In the genomic region with DNA sequence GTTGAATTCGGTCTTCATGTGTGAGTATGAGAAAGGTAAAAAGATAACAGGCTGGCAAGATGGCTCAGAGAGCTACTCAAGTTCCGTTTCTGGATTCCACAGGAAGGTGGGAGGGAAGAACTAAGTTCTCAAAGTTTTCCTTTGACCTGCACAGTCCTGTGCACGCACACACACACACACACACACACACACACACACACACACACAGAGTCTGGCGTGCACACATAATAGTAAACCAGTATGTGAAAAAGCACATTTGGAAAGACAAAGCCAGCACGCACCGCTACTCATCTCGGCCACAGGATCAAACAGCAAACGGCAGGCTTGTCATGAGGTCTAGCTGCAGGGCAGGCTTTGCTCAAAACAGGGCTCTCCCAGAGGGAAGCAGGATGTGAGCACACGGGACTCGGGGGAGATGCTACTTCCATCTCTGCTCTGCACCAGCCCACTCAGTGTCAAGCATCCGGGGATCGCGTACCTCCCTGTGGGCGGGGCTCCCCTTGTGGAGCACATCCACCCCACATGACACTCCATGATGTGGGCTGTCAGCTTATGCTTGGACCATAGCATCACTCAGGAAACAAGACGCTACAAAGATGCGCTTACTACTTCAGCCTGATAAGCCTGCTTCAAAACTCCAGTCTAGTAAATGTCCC, we compare ENCODE assay signal across 9 mouse cellular contexts. TPM values are rescaled to one million over a fixed set of nuclear protein-coding genes. Genes with fewer than 3 reads are reported as not detected.
DNase-seq lines count a peak whose midpoint lies in the region; ATAC-seq and TF ChIP-seq lines count a peak whose summit lies in the region.
"Had no signal": no experiment of that assay in that cellular context is flagged by ENCODE, and none has a peak within 500 bp of the region (broad histone marks: within the 10 kb centered on the region; RNA-seq: fewer than 3 reads in every experiment).

No protein-coding gene starts in this region.

- TF ChIP-seq RAD21 in CH12.LX (IDR thresholded peaks at IDR 0.05; ENCODE audit: low read depth, low read length) = no peak

- H3K4me1 ChIP-seq in CH12.LX (ENCODE audit: control insufficient read depth in 1 of 2, insufficient read depth in 2 of 2) = peaks cover 0 to 3% of the 10 kb centered on the region in 2 experiments; a peak in 1 of 4 replicates
- H3K4me1 ChIP-seq in forebrain, embryonic 15.5 days = peaks cover 5% of the 10 kb centered on the region; the same call in 1 of the 2 replicates
- H3K4me1 ChIP-seq: liver, embryonic 13.5 days had no signal

- H3K4me3 ChIP-seq in CH12.LX (replicated peaks in 1 of 3; ENCODE audit: low read depth in 2 of 3, low read length in 2 of 3, poor library complexity in 1 of 3) = peak overlapping the region; percentile 36 to 61 (median 45)
- peak overlapping the region; percentile 30 for H3K4me3 ChIP-seq in forebrain, embryonic 15.5 days
- H3K4me3 ChIP-seq: liver, embryonic 13.5 days had no signal

- TF ChIP-seq POLR2A in CH12.LX (IDR thresholded peaks at IDR 0.05; ENCODE audit: low read depth, low read length) = peak; percentile 43; the same call in 1 of the 2 replicates
- no peak for TF ChIP-seq POLR2A in brain, embryonic 14.5 days (IDR thresholded peaks at IDR 0.05; ENCODE audit: borderline replicate concordance, extremely low read depth, insufficient read depth, insufficient read length, poor library complexity, severe bottlenecking)

- H3K4me2 ChIP-seq in CH12.LX (ENCODE audit: insufficient read depth, low read depth, poor library complexity, severe bottlenecking) = peak overlapping the region; percentile 33
- H3K4me2 ChIP-seq in forebrain, embryonic 15.5 days (replicated peaks) = peak overlapping the region; percentile 38
- H3K4me2 ChIP-seq: liver, embryonic 13.5 days had no signal

- no peaks in the 10 kb centered on the region for H3K36me3 ChIP-seq in CH12.LX (replicated peaks in 1 of 2; ENCODE audit: control insufficient read depth in 1 of 2, insufficient read depth in 1 of 2, low read length in 1 of 2)
- no peaks in the 10 kb centered on the region for H3K36me3 ChIP-seq in forebrain, embryonic 15.5 days
- H3K36me3 ChIP-seq: liver, embryonic 13.5 days had no signal

- H3K27me3 ChIP-seq in CH12.LX (replicated peaks) = no peaks in the 10 kb centered on the region
- no peaks in the 10 kb centered on the region for H3K27me3 ChIP-seq in forebrain, embryonic 15.5 days
- H3K27me3 ChIP-seq: liver, embryonic 13.5 days had no signal

- TF ChIP-seq CTCF in CH12.LX (conservative IDR thresholded peaks at IDR 0.05 in 1 of 2, IDR thresholded peaks at IDR 0.05 in 1 of 2; ENCODE audit: low read depth in 2 of 2, low read length in 2 of 2) = no peak
- TF ChIP-seq CTCF in brain, embryonic 14.5 days (IDR thresholded peaks at IDR 0.05; ENCODE audit: borderline replicate concordance, extremely low read depth, insufficient read depth, insufficient read length) = no peak

- no peaks in the 10 kb centered on the region for H3K9me3 ChIP-seq in CH12.LX (replicated peaks; ENCODE audit: low read length)
- no peaks in the 10 kb centered on the region for H3K9me3 ChIP-seq in forebrain, embryonic 15.5 days
- H3K9me3 ChIP-seq: liver, embryonic 13.5 days had no signal

- in situ Hi-C loops in CH12.LX (cut with MboI; ENCODE audit: low pct_ligation_motif_present, low pct_unique_long_range_greater_than_20kb, low sequenced_read_pairs) = no loop called here

- WGBS in forebrain, embryonic 15.5 days = 52% methylated on average over 16 of the region's 16 CpGs

- DNase-seq in CH12.LX (ENCODE audit: extremely low read depth) = peak; percentile 51
- DNase-seq in brain, embryonic 14.5 days (ENCODE audit: low read depth) = peak; percentile 68
- DNase-seq in heart, postnatal 4 days = peak; percentile 69
- DNase-seq in kidney, postnatal 36 days = peak; percentile 55 to 67
- DNase-seq in lung, postnatal 14 days = peak; percentile 60
- peak; percentile 22 for DNase-seq in right cerebral cortex, postnatal 25 days
- no peak for DNase-seq in urinary bladder, postnatal 10 days (ENCODE audit: low spot score)
- DNase-seq: liver, embryonic 13.5 days had no signal

- TF ChIP-seq EP300 in CH12.LX (IDR thresholded peaks at IDR 0.05; ENCODE audit: low read length) = no peak

- H3K9ac ChIP-seq in CH12.LX (ENCODE audit: insufficient read depth, low read depth) = peak overlapping the region; percentile 16; the same call in 1 of the 2 replicates
- H3K9ac ChIP-seq in forebrain, embryonic 15.5 days (replicated peaks) = peak overlapping the region; percentile 35; the same call in 1 of the 2 replicates
- H3K9ac ChIP-seq: liver, embryonic 13.5 days had no signal

- peak; percentile 93 for ATAC-seq in forebrain, embryonic 15.5 days (replicated peaks)

- H3K27ac ChIP-seq in CH12.LX (ENCODE audit: insufficient read depth, low read depth) = no peak overlapping the region
- H3K27ac ChIP-seq in forebrain, embryonic 15.5 days (replicated peaks) = peak overlapping the region; percentile 23; the same call in 1 of the 2 replicates
- H3K27ac ChIP-seq: liver, embryonic 13.5 days had no signal

- H3K79me2 ChIP-seq in CH12.LX (replicated peaks; ENCODE audit: control insufficient read depth, extremely low read depth, insufficient read depth, poor library complexity, severe bottlenecking) = no peaks in the 10 kb centered on the region

- dilution Hi-C loops in CH12.LX (cut with MboI; ENCODE audit: extremely low pct_ligation_motif_present, extremely low pct_unique_long_range_greater_than_20kb, low sequenced_read_pairs) = no loop called here

TF ChIP-seq in CH12.LX, 34 proteins besides CTCF, POLR2A, EP300 and RAD21:
- TF ChIP-seq RCOR1 (conservative IDR thresholded peaks at IDR 0.05; ENCODE audit: low read depth, low read length) = no peak
- TF ChIP-seq ZNF384 (IDR thresholded peaks at IDR 0.05; ENCODE audit: low read depth, low read length) = no peak
- TF ChIP-seq MEF2A (IDR thresholded peaks at IDR 0.05; ENCODE audit: borderline replicate concordance, low read depth, low read length) = no peak
- TF ChIP-seq IRF4 (IDR thresholded peaks at IDR 0.05; ENCODE audit: low read depth, low read length) = no peak
- TF ChIP-seq MAX (IDR thresholded peaks at IDR 0.05; ENCODE audit: low read length) = no peak
- TF ChIP-seq HCFC1 (IDR thresholded peaks at IDR 0.05; ENCODE audit: low read depth, low read length) = no peak
TF ChIP-seq in CH12.LX: peak in this region for 0.

RNA-seq across cellular contexts. Expression of a gene that starts 50.9 kb away (rescaled TPM):
- total RNA-seq in CH12.LX (2012; rRNA removed) (0.50 and 1.5 TPM in 2 replicates), CH12.LX (2014; rRNA removed) (0.24 and 0.71 TPM in 2 replicates)
- 1.3 and 1.4 TPM in 2 replicates for polyA plus RNA-seq in CH12.LX (2012; ENCODE audit: insufficient read length, low read depth)
- 1.4 and 3.3 TPM in 2 replicates for polyA plus RNA-seq in brain, embryonic 14.5 days (2012; rRNA removed)
- 3.1 and 3.2 TPM in 2 replicates for polyA plus RNA-seq in forebrain, embryonic 15.5 days (2015; fragmentation: Nextera tagmentation; extraction: Ambion mirVana)
- total RNA-seq in heart, postnatal 4 days (2021) = 100 to 1,000 TPM; 101 to 114 TPM
